Mouse (Mus musculus) layer of hippocampus, adult 9-11 months (tissue): ENCODE data around the gene Gjd2.
A peak's percentile ranks its signal among the peaks of the same experiment; 100 is the strongest.

Experiments used
- DNase-seq: peaks from one replicate; pipeline ENCODE4 v3.0.0; 2022

Gjd2 gene

DNA sequence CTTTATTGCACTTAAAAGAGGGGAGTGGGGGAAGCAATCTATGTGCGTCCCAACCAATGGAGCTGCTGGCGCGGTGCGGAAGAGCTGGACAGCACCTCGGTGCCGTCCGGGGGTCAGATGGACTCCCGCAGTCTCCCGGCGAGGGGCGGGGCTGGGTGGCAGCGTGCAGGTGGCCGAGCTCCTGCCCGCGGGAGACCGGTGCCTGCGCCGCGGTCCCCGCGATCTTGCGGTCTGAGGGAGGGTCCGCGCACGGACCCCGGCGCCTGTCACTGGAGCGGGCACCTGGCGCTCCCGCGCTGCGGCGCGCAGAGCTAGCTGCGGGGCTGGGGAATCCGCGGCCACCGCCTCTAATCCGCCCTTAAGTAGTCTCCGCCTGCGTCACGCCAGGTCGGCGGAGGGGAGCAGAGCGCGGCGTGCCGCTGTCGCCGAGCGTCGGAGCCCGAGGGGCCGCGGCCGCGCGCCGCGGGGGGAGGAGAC is at the start of gene Gjd2:
TSS of gene Gjd2 (minus strand) at position 325 of the 477 bp plus-strand sequence.
- DNase-seq, result no peak

GRCm38 (mm10) chr2:114060071-114060591 is 46.7 kb upstream of the Gjd2 start:
- no peak for DNase-seq

DNA sequence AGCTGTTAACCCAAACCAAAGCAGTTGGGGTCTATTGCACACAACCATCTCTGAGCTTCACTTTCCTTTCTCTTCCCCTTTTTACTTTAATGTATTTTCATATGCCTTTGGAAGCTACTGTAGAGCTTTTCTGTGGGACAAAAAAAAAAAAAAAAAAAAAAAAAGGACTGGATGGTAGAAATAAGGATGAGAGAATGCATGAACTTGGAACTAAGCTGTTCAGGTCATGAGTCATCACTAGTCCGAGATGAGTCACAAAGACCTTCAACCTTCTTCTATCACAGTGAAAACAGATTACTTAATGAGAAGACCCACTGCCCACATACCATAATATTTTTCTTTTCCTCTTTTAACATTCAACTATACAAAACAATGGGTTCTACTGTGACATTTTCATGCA is 46.2 kb upstream of the Gjd2 start:
- DNase-seq, result no peak

- DNase-seq, result no peak
Measured at GRCm38 (mm10) chr2:114058226-114058796, 44.9 kb upstream of the Gjd2 start.

DNA sequence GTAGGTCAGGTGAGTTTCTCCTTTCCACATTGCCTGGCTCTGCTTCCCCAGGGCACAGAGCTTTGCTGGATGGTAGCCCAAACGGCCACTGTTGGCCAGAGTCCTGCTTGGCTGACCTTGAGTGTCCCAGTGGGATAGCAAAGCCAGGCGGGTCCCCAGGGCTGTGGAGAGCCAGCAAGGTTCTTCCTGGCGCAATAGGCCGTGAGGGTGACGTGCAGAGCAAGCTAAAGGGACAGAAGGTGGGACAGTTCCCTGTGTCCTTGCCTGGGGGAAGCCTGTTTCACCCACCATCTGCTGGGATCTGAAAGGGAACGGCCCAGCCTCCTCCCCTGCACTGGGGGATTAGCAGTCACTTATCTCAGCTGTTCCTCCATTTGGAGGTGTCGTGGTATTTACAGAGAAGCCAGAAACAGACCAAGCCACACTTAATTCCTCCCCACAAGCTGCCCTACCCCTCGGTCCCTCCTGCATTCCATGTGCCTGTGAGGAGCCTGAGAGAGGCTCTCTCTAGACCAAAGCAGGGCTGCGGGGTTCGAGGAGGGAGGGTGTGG is 44.0 kb upstream of the Gjd2 start:
- DNase-seq, result no peak

- no peak for DNase-seq
Measured at GRCm38 (mm10) chr2:114054129-114054528, 40.7 kb upstream of the Gjd2 start.

DNA sequence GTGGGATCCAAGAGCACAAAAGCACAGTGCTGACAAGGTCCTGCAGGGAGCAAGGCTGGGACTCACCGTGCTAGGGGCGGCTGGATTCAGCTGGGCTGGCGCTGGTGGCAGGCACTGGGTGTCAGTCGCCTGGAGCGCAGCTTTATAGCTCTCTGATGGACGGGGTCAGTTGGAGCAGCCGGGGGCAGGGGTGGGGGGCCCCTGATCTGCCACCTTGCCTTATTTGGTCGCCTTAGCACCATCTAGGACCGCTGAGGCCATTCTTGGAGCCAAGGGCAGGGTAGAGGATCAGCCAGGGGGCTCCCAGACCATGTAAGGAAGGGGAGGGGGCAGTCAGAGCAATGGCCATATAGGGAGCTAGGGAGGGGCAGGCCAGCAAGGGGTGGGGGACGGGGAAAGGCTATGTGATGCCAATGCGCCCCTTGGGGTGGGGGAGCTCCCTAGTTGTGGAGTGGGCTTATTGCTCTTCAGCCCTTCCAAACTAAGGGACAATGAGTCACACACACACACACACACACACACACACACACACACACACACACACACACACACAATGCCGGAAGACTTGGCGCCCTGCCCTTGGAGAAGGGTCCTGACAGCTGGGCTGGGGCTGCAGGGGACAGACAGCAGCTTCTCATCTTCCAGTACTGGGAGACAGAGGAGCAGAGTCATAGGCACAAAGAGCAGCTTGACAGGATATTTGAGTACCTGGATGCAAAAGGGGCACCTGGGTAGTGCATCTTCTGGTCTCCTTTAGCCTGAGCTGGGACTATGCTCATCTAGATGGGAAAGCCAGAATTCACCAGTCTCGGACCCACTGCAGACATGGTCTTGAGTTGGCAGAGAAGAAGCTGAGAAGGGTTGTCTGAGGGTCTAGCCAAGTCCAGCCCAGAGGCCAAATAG is 39.5 kb upstream of the Gjd2 start, which contains the start of gene Actc1:
TSS of gene Actc1 (minus strand) at position 853 of the 903 bp plus-strand sequence.
- no peak for DNase-seq

DNA sequence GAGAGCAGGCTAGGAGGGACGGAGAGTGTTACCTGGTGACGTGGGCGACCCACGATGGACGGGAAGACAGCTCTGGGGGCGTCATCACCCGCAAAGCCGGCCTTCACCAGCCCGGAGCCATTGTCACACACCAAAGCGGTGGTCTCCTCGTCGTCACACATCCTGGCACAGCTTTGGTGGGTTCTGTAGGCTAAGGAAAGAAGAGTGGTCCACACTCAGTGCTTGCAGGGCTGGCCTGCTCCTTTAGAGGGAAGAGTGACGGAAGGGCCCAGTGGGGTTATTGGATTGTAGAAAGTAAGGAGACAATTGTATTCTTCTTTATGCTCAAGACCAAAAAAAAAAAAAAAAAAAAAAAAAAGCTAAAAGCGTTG is 38.4 kb upstream of the Gjd2 start:
- DNase-seq, result no peak

DNA sequence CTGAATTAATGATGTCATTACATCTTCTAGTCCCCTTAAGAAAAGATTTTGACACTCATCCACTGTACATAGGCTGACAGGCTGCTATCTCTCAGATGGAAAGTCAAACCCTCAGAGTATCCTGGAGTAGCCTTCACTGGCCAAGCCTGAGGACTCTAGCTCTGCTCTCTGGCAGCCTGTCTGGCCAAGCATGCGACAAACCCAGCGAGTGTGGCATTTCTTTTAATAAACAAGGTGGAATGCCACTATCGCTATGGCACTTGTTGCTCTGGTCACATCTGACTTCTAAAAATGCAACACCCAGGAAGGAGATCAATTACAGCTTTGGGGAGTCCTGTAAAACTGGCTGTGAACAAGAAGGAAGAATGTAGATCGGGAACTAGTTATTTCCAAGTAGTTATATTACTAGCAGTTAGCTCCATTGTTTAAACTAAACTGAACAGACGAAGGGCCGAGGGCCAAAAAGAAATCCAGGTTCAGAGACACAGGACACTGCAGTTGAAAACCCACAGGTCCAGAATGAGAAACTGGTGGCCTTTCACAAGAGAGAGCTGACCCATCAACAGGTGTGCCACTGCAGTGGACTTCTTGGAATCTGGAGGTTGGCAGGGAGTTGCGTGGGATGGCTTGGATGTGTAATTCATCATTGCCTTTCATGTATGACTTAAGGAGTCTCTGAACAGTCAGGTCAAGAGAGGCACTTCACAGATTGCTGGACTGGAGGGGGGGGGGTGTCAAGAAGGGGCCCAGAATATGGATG is 37.9 kb upstream of the Gjd2 start:
- DNase-seq, result no peak

GRCm38 (mm10) chr2:114050150-114050549 is 36.7 kb upstream of the Gjd2 start:
- DNase-seq, result no peak

- DNase-seq, result no peak
Measured at GRCm38 (mm10) chr2:114049372-114049771, 36.0 kb upstream of the Gjd2 start.

- peak; percentile 30 for DNase-seq
Measured at GRCm38 (mm10) chr2:114047960-114048611, 34.7 kb upstream of the Gjd2 start.

GRCm38 (mm10) chr2:114046151-114046664 is 32.8 kb upstream of the Gjd2 start:
- no peak for DNase-seq

GRCm38 (mm10) chr2:114037926-114038325 is 24.5 kb upstream of the Gjd2 start:
- DNase-seq, result no peak

DNA sequence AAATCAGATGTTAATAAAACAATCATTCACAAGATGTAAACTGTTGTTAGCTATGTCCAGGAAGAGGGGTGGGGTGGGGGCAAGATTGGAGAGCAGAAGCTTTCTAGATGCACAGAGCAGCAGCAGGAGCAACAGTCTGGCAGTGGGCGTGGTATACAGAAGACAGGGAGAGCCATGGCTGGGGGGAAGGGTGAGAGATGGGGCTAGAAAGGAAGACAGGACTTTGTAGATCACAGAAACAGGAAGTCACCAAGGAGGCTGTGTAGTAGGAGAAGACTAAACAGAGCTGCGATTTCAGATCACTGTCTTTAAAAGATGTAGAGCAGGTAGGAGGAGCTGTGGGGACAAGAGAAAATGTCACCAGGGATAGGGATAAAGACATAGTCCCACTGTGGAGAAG is 18.8 kb upstream of the Gjd2 start:
- no peak for DNase-seq

- DNase-seq, result no peak
Measured at GRCm38 (mm10) chr2:114023383-114023782, 10.0 kb upstream of the Gjd2 start.

GRCm38 (mm10) chr2:114020210-114020563 is 6.8 kb upstream of the Gjd2 start:
- no peak for DNase-seq

DNA sequence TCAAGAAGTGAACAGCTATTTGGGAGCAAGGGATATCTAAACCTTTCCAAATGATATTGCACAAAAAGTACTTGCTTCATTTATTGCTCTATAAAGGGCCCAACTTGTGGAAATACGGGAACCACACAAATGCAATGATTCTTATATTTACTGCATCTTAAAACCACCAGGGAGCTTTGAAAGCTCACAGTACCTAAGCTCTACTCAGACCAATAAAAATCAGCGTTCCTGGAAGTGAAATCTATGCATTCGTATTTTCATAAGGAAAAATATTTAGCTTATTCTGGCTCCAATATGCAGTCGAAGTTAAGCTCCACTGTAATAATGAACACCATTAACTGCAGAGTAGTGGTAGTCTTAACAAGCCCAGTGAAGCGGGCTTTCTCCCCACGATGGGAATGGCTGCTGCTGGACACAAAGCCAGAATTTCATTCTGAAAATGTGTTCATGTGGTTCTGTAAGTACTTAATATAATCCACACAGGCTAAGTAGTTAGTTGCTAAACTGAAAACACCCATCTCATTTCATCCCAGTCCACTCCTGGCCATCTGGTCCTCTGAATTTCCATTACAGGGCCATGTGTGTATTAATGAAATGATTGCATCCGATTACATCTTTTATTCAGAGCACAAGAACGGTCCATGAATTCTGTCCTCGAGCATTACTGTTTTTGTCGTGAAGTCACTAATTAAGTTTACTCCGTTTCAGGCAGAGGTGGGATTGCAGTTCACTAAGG is 6.2 kb upstream of the Gjd2 start:
- DNase-seq, result no peak

DNA sequence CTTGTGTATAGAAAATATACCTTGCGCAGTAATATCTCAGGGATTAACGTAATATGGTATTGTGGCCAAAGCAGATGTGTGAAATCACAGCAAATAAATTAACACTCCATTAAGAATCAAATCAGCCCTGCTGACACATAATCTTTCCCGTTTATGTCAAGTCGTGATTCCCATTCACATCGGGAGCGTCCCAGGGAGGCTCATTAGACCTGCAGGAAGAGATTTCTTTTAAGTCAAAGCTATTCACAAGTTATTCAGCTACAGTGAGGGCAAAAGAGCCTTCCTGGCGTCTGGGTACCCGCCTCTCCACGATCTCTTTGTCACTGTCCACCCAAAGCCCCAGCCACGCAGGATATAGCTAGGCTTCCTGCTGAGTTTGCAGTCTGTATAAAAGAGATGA is 4.7 kb upstream of the Gjd2 start:
- no peak for DNase-seq

DNA sequence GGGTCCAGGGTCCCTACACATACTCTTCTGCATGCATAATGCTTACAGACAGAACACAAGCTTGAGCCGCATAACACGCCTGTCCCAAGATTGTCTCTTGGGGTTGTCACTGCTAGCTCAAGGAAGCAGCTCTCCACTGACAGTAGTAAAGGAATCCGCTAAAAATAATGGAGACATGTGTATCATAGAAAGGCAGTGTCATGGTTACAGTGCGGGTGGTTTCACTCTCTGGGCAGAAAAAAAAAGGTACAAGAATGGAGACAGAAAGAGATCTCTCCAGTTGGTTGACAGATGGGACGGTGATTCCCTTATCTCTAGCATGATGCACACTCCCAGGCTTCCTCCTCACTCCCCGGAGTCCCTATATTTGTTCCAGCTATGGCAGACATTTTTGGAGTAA is 1.4 kb upstream of the Gjd2 start:
- DNase-seq, result no peak

DNA sequence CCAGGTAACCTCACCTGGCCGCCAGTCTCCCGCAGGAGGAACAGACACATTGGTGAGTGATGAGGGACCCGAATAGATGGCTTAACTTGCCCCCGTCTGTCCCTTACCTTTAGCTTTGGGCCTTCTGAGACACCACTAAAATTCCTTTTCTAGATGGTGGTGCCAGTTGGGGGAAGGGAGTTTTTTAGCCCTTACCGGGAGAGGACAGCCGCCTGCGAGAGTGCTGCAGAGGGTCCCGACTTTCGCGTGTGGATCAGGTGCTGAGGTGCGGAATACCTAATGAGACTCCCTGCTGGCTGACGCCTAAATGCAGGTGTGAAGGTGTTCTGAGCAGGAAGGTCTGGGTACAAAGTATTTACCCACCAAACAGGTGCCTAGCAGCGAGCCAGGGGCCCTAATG is 427 bp upstream of the Gjd2 start:
- no peak for DNase-seq
